Mouse (Mus musculus) forebrain, embryonic 16.5 days (tissue): ENCODE measurements around the gene Rtl6. TPM values are rescaled to one million over a fixed set of nuclear protein-coding genes. Genes with fewer than 3 reads are reported as not detected.
A peak's percentile ranks its signal among the peaks of the same experiment; 100 is the strongest.

ENCODE experiments used
- ATAC-seq: fragments of 200-750 bp; cut with Nextera tagmentation; 2 replicates; pipeline ENCODE4 v1.8.0; 2017; ENCODE audit warnings: mild to moderate bottlenecking, moderate library complexity
- H3K27ac ChIP-seq: fragments of 300-500 bp; sonication (generic); 2 replicates; pipeline ENCODE4 v1.5.1; 2014; ENCODE audit warnings: low read length, control low read depth
- H3K27me3 ChIP-seq: fragments of 300-500 bp; sonication (generic); replicated peaks from 2 replicates; pipeline ENCODE4 v1.6.1; 2014; ENCODE audit warnings: low read length; ENCODE audit not compliant: control insufficient read depth, insufficient read depth
- H3K36me3 ChIP-seq: fragments of 300-500 bp; sonication (generic); 2 replicates; pipeline ENCODE4 v1.6.1; 2014; ENCODE audit not compliant: control insufficient read depth, insufficient read depth
- H3K4me1 ChIP-seq: fragments of 300-500 bp; sonication (generic); replicated peaks from 2 replicates; pipeline ENCODE4 v1.6.1; 2014; ENCODE audit warnings: low read length; ENCODE audit not compliant: control insufficient read depth, insufficient read depth
- H3K4me2 ChIP-seq: fragments of 300-500 bp; sonication (generic); 2 replicates; pipeline ENCODE4 v1.6.1; 2014; ENCODE audit warnings: mild to moderate bottlenecking, low read length, control low read depth
- H3K4me3 ChIP-seq: fragments of 300-500 bp; sonication (generic); replicated peaks from 2 replicates; pipeline ENCODE4 v1.5.1; 2014; ENCODE audit warnings: mild to moderate bottlenecking, low read length, control low read depth
- H3K9ac ChIP-seq: fragments of 300-500 bp; sonication (generic); replicated peaks from 2 replicates; pipeline ENCODE4 v1.6.1; 2014; ENCODE audit warnings: low read depth, low read length, control low read depth
- H3K9me3 ChIP-seq: fragments of 300-500 bp; sonication (generic); 2 replicates; pipeline ENCODE4 v1.6.1; 2016; ENCODE audit warnings: low read length; ENCODE audit not compliant: control insufficient read depth
- WGBS: fragments of 180-500 bp; shearing (Covaris S2); extraction: QIAGEN DNeasy Blood & Tissue Kit; methylation state at CpG from one replicate; pipeline ENCODE4 v1.1.7; 2014; 5-methylcytosine and 5-hydroxymethylcytosine counted together
- polyA plus RNA-seq: library from polyadenylated mRNA; unstranded; fragments of >200 nt; fragmentation: Nextera tagmentation; extraction: Ambion mirVana; gene quantifications from 2 replicates; pipeline ENCODE4 v1.2.1, GENCODE M21; 2015

Rtl6 gene
- polyA plus RNA-seq, 1 experiment from 2014 or later = 74.8 TPM

GRCm38 (mm10) chr15:84591573-84592139, 34.0 kb upstream of the Rtl6 start:
- Histone ChIP-seq H3K4me2 (no peak overlapping the region), H3K27me3 (no peaks in the 10 kb centered on the region), H3K4me3 (no peak overlapping the region), H3K27ac (no peak overlapping the region), H3K9ac (no peak overlapping the region), H3K4me1 (peaks cover 41% of the 10 kb centered on the region), H3K36me3 (no peaks in the 10 kb centered on the region), H3K9me3 (no peaks in the 10 kb centered on the region)
- 13% methylated on average over 13 of the region's 13 CpGs for WGBS
- peak; percentile 57 for ATAC-seq

GRCm38 (mm10) chr15:84588371-84588821, 30.8 kb upstream of the Rtl6 start:
- Histone ChIP-seq H3K9ac (no peak overlapping the region), H3K27ac (no peak overlapping the region), H3K9me3 (no peaks in the 10 kb centered on the region), H3K36me3 (no peaks in the 10 kb centered on the region), H3K4me1 (peaks cover 29% of the 10 kb centered on the region), H3K4me2 (no peak overlapping the region), H3K27me3 (no peaks in the 10 kb centered on the region), H3K4me3 (no peak overlapping the region)
- 0 out of 2 replicates have a peak, but pooled peaks have one; percentile 18 for ATAC-seq
- 28% methylated on average over 4 of the region's 4 CpGs for WGBS

GRCm38 (mm10) chr15:84578607-84579006, 21.0 kb upstream of the Rtl6 start:
- Histone ChIP-seq H3K9me3 (no peaks in the 10 kb centered on the region), H3K27ac (no peak overlapping the region), H3K4me1 (no peaks in the 10 kb centered on the region), H3K27me3 (no peaks in the 10 kb centered on the region), H3K36me3 (no peaks in the 10 kb centered on the region), H3K9ac (no peak overlapping the region), H3K4me2 (no peak overlapping the region), H3K4me3 (no peak overlapping the region)
- no peak for ATAC-seq
- 89% methylated on average over 1 of the region's 1 CpGs for WGBS

GRCm38 (mm10) chr15:84577019-84577418, 19.4 kb upstream of the Rtl6 start:
- 53% methylated on average over 4 of the region's 4 CpGs for WGBS
- Histone ChIP-seq H3K27ac (no peak overlapping the region), H3K27me3 (no peaks in the 10 kb centered on the region), H3K4me3 (no peak overlapping the region), H3K9me3 (no peaks in the 10 kb centered on the region), H3K4me1 (no peaks in the 10 kb centered on the region), H3K9ac (no peak overlapping the region), H3K36me3 (no peaks in the 10 kb centered on the region), H3K4me2 (no peak overlapping the region)
- ATAC-seq = no peak

GRCm38 (mm10) chr15:84566568-84567110, 9.0 kb upstream of the Rtl6 start:
- Histone ChIP-seq H3K27ac (no peak overlapping the region), H3K4me1 (no peaks in the 10 kb centered on the region), H3K9ac (no peak overlapping the region), H3K36me3 (no peaks in the 10 kb centered on the region), H3K9me3 (no peaks in the 10 kb centered on the region), H3K4me2 (no peak overlapping the region), H3K4me3 (no peak overlapping the region), H3K27me3 (no peaks in the 10 kb centered on the region)
- no peak for ATAC-seq
- WGBS = 48% methylated on average over 17 of the region's 17 CpGs

GRCm38 (mm10) chr15:84561501-84561900, 3.9 kb upstream of the Rtl6 start:
- H3K4me3 ChIP-seq = no peak overlapping the region
- H3K4me2 ChIP-seq = no peak overlapping the region
- no peak overlapping the region for H3K9ac ChIP-seq
- 62% methylated on average over 2 of the region's 2 CpGs for WGBS
- H3K9me3 ChIP-seq = peaks cover 2% of the 10 kb centered on the region; the same call in 1 of the 2 replicates
- H3K36me3 ChIP-seq = no peaks in the 10 kb centered on the region
- H3K27ac ChIP-seq = no peak overlapping the region
- H3K4me1 ChIP-seq = peaks cover 11% of the 10 kb centered on the region
- ATAC-seq = no peak
- no peaks in the 10 kb centered on the region for H3K27me3 ChIP-seq

GRCm38 (mm10) chr15:84556674-84557073, 949 bp downstream of the Rtl6 start:
- peak overlapping the region; percentile 57 for H3K4me3 ChIP-seq
- H3K27me3 ChIP-seq = no peaks in the 10 kb centered on the region
- H3K9me3 ChIP-seq = peaks cover 6% of the 10 kb centered on the region; the same call in 1 of the 2 replicates
- over 99% methylated on average over 17 of the region's 17 CpGs for WGBS
- peaks cover 18% of the 10 kb centered on the region for H3K36me3 ChIP-seq
- 0 out of 2 replicates have a peak, but pooled peaks have one; percentile 5 for ATAC-seq
- H3K4me1 ChIP-seq = peaks cover 42% of the 10 kb centered on the region
- 0 out of 2 replicates have a peak overlapping the region, but pooled peaks have one; percentile 74 for H3K9ac ChIP-seq
- H3K4me2 ChIP-seq = peak overlapping the region; percentile 77
- no peak overlapping the region for H3K27ac ChIP-seq

GRCm38 (mm10) chr15:84551065-84551464, 6.6 kb downstream of the Rtl6 start:
- Histone ChIP-seq H3K27ac (no peak overlapping the region), H3K9me3 (no peaks in the 10 kb centered on the region; the same call in 1 of the 2 replicates), H3K36me3 (peaks cover 15% of the 10 kb centered on the region), H3K27me3 (no peaks in the 10 kb centered on the region), H3K9ac (no peak overlapping the region), H3K4me1 (peaks cover 27% of the 10 kb centered on the region), H3K4me3 (no peak overlapping the region), H3K4me2 (no peak overlapping the region)
- no peak for ATAC-seq
- WGBS = 88% methylated on average over 4 of the region's 4 CpGs

- no peaks in the 10 kb centered on the region for H3K27me3 ChIP-seq
- H3K9ac ChIP-seq = no peak overlapping the region
- ATAC-seq = no peak
- no peaks in the 10 kb centered on the region for H3K9me3 ChIP-seq
- H3K27ac ChIP-seq = no peak overlapping the region
- 78% methylated on average over 6 of the region's 6 CpGs for WGBS
- peaks cover 12% of the 10 kb centered on the region for H3K4me1 ChIP-seq
- H3K4me3 ChIP-seq = no peak overlapping the region
- H3K36me3 ChIP-seq = peaks cover 3% of the 10 kb centered on the region; the same call in 1 of the 2 replicates
- no peak overlapping the region for H3K4me2 ChIP-seq
Measured at GRCm38 (mm10) chr15:84549291-84549797, 8.3 kb downstream of the Rtl6 start.
